Mouse (Mus musculus) CD4-positive, CD25-positive, alpha-beta regulatory T cell, adult 2 months (primary cell): ENCODE measurements at regions not wholly inside any gene's neighbourhood (a gene's known extent, or its start where the extent isn't known, plus 50 kb on each side); places are given as distances from the start of the nearest gene placed in this dataset.
A peak's percentile ranks its signal among the peaks of the same experiment; 100 is the strongest.

ENCODE experiments used
- DNase-seq: peaks from one replicate; pipeline ENCODE4 v3.0.0-alpha.2; 2012; ENCODE audit warnings: low read depth, low spot score

- no peak for DNase-seq
Observed at GRCm38 (mm10) chr2:146565693-146566092, 53.5 kb upstream of the Ralgapa2 start.

GRCm38 (mm10) chr2:146568171-146568842 is 56.2 kb upstream of the Ralgapa2 start:
- no peak for DNase-seq

GRCm38 (mm10) chr2:146571036-146571435 is 58.9 kb upstream of the Ralgapa2 start:
- DNase-seq, result no peak

- DNase-seq, result no peak
Observed at GRCm38 (mm10) chr2:146571857-146572256, 59.7 kb upstream of the Ralgapa2 start.

- DNase-seq, result no peak
Observed at GRCm38 (mm10) chr2:146575610-146576297, 63.6 kb upstream of the Ralgapa2 start.

- DNase-seq, result no peak
Observed at GRCm38 (mm10) chr2:146576298-146576905, 64.3 kb upstream of the Ralgapa2 start.

GRCm38 (mm10) chr2:146577096-146577495 is 65.0 kb upstream of the Ralgapa2 start:
- DNase-seq, result no peak

GRCm38 (mm10) chr2:146581220-146581619 is 69.1 kb upstream of the Ralgapa2 start:
- DNase-seq, result no peak

GRCm38 (mm10) chr2:146583807-146584388 is 71.8 kb upstream of the Ralgapa2 start:
- DNase-seq, result no peak

- no peak for DNase-seq
Observed at GRCm38 (mm10) chr2:146586381-146586780, 74.2 kb upstream of the Ralgapa2 start.

- DNase-seq, result no peak
Observed at GRCm38 (mm10) chr2:146586981-146587380, 74.8 kb upstream of the Ralgapa2 start.

GRCm38 (mm10) chr2:146589860-146590259 is 77.7 kb upstream of the Ralgapa2 start:
- DNase-seq, result no peak

GRCm38 (mm10) chr2:146593291-146593690 is 81.1 kb upstream of the Ralgapa2 start:
- DNase-seq, result no peak

GRCm38 (mm10) chr2:146594212-146594611 is 82.1 kb upstream of the Ralgapa2 start:
- no peak for DNase-seq

- DNase-seq, result no peak
Observed at GRCm38 (mm10) chr2:146595673-146596072, 83.5 kb upstream of the Ralgapa2 start.

GRCm38 (mm10) chr2:146606170-146606569 is 94.0 kb upstream of the Ralgapa2 start:
- DNase-seq, result no peak

- no peak for DNase-seq
Observed at GRCm38 (mm10) chr2:146610896-146611295, 98.8 kb upstream of the Ralgapa2 start.

- DNase-seq, result peak; percentile 79
Observed at GRCm38 (mm10) chr2:146611886-146612521, 99.9 kb upstream of the Ralgapa2 start.

- peak; percentile 55 for DNase-seq
Observed at GRCm38 (mm10) chr2:146612522-146613288, 100.6 kb upstream of the Ralgapa2 start.

GRCm38 (mm10) chr2:146621167-146621566 is 109.0 kb upstream of the Ralgapa2 start:
- DNase-seq, result peak; percentile 29

GRCm38 (mm10) chr2:146623052-146623451 is 110.9 kb upstream of the Ralgapa2 start:
- no peak for DNase-seq
